Mouse (Mus musculus) skeletal muscle tissue, adult 2 months (tissue): ENCODE measurements around the gene Olfr1049.
"Not testable (repeated sequence)": the region's sequence is repeated elsewhere in the genome, so short reads cannot be mapped to it uniquely, and the experiment has no call there.

Source experiments
- DNase-seq: peaks from one replicate; pipeline ENCODE4 v3.0.0-alpha.2; 2012; ENCODE audit warnings: low read depth, low spot score

Olfr1049 gene

DNA sequence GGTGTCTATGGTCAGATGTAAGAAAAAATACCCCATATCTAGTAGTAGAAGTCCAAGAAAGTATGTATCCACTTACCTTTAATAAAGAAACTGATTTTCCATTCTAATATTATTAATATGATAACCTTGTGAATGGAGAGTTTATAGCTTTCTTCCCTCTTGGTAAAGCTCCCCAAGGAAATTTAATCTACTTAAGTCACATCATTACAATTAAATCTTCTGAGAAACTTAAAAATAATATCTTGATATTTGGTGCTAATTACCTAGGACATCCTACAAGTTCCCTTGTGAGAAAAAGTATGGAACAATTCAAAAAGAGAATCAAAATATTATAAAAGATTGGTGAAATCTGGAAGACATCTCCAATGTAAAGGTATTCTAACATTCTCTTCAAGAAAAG lies at the start of gene Olfr1049:
Olfr1049 (minus strand) TSS at position 101 of the 400 bp plus-strand sequence.
- DNase-seq, result not testable (repeated sequence)

DNA sequence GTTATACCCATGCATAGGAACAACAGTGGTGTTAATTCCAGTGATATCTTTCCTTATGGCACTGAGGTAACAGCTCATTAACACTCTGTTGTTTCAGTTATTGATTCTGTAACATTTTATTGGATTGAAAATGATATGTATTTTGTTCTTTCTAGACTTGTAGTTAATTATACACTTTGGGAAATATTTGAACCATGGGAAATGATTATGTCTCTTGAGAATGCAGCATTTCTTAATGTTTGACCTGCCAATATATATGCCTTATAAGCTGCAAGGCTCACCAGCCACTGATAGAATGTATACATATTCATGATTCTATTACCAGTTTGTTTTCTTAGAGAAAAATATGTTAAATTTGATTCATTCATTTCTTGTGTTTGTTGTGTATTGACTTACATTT lies 34.0 kb upstream of the Olfr1049 start, which contains the start of gene Olfr1052:
Olfr1052 (plus strand) TSS at position 301 of the 400 bp plus-strand sequence.
- DNase-seq, result no peak

DNA sequence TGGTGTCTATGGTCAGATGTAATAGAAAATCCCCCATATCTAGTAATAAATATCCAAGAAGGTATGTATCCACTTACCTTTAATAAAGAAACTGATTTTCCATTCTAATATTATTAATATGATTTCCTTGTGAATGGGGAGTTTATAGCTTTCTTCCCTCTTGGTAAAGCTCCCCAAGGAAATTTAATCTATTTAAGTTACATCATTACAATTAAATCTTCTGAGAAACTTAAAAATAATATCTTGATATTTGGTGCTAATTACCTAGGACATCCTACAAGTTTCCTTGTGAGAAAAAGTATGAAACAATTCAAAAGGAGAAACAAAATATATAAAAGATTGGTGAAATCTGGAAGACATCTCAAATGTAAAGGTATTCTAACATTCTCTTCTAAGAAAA lies 20.9 kb upstream of the Olfr1049 start, which contains the start of gene Olfr1051:
Olfr1051 (minus strand) TSS at position 101 of the 400 bp plus-strand sequence.
- not testable (repeated sequence) for DNase-seq

DNA sequence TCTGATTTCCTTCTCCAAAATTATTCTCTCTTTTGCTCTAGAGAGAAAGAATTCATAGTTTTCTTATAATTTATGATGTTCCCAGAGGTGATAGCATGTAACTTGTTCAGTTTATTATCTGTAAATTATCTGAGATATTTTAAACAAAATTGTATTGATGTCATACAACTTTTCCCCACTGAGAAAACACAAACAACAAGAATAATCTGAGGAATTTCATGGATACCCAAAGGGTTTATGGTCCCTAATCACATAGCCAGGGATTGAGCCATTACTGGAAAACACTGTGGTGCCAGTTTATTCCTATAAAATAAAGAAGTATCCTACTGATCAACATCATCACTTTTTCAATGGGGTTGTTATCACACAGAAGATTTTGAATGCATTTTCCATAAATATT lies 17.9 kb downstream of the Olfr1049 start, which contains the start of gene Olfr1048:
Olfr1048 (minus strand) TSS at position 101 of the 400 bp plus-strand sequence.
- no peak for DNase-seq

DNA sequence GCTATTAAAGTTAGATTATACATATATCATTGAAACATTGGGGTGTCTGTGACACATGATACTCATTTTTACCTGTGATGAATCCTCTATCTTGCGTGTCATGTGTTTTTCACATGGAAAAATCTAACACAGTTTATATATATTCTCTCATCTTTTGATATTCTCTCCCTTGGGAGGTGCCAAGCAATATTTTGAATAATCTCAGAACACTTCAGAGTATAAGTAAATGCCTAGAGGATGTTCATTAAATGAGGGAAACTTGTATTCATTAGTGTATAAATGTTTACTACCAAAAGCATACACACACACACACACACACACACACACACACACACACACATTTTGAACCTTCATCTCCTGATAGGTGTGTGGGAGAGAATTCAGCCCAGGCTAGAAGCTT lies 26.8 kb downstream of the Olfr1049 start, which contains the start of gene Olfr1047:
Olfr1047 (minus strand) TSS at position 101 of the 400 bp plus-strand sequence.
- no peak for DNase-seq

DNA sequence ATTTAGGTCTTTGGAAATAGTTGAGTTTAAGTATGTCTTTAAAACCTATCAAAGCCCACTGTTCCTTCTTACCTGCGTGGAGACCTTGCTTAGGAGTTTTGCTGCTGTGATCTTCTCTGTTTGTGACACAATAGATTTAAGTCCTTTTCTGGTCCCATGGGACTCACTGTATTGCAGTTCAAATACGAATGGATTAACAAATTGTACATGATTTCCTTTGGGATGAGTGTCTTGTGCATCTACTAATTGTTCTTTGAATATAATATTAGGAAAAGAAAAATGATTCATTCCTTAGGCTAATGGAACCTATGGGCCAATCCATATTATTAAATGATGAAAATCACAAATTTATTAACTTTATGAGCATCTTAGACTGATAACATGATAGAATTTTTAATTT lies 38.9 kb downstream of the Olfr1049 start, which contains the start of gene Olfr1046:
Olfr1046 (minus strand) TSS at position 101 of the 400 bp plus-strand sequence.
- no peak for DNase-seq
